8 mouse cellular contexts compared by ENCODE assay signal in the genomic region with DNA sequence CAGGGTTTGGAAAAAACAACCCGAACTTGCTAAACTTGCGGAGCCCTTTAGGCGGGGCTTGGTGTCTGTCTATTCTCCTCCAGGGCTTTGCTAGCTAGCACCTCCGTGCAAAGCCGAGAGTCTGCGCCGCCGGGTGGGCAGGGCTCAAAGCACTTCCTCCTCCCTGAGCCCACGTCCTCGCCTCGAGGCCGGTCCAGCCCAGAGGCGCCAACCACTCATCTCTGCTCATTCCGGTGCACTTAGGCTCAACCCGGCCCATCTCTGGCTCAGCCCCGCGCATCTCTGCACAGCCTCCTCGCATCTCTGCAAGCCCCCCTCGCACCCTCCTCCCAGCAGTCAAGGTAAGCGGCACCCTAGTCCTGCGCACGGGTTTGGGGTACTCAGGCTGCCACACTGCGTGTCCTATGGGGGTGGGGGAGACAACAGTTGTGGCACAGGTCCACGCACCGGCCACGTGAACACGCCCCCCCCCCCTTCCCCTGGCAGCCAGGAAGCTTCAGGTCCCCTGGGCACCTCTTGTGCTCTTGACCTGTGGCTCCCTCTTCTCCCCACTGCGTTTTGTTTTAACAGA. TPM values are rescaled to one million over a fixed set of nuclear protein-coding genes. Genes with fewer than 3 reads are reported as not detected.
A peak's percentile ranks its signal among the peaks of the same experiment; 100 is the strongest.
DNase-seq lines count a peak whose midpoint lies in the region; ATAC-seq and TF ChIP-seq lines count a peak whose summit lies in the region.

No protein-coding gene starts in this region.

- peak overlapping the region; percentile 97 for H3K4me2 ChIP-seq in hindbrain, embryonic 16.5 days (ENCODE audit: low read length)

- intact Hi-C loops in gastrocnemius, adult 2 months (cut with DNase I), result loop anchor here (5.0 kb wide), 1 partner anchor 38 kb away; no protein-coding TSS in a partner anchor
- intact Hi-C loops in left cerebral cortex, adult 2 months (cut with DNase I), result no loop called here

- H3K27me3 ChIP-seq in hindbrain, embryonic 16.5 days (replicated peaks; ENCODE audit: control insufficient read depth, insufficient read depth, low read length), result 0 out of 2 replicates have a peak, but pooled peaks cover 2% of the 10 kb centered on the region

- ATAC-seq in hindbrain, embryonic 16.5 days, result peak; percentile 89

- no peaks in the 10 kb centered on the region for H3K9me3 ChIP-seq in ES-E14 (ENCODE audit: control insufficient read depth, insufficient read depth, low read depth, low read length)
- no peaks in the 10 kb centered on the region for H3K9me3 ChIP-seq in hindbrain, embryonic 16.5 days (ENCODE audit: control insufficient read depth, low read length)

- in situ Hi-C loops in ES-E14 (cut with MboI; ENCODE audit: low sequenced_read_pairs in 2 of 2, unreplicated experiment in 2 of 2), result no loop called here

- H3K9ac ChIP-seq in ES-E14 (ENCODE audit: insufficient read depth, low read depth, low read length, poor library complexity, severe bottlenecking), result peak overlapping the region; percentile 26; the same call in 1 of the 2 replicates
- H3K9ac ChIP-seq in hindbrain, embryonic 16.5 days (ENCODE audit: low read depth, low read length), result peak overlapping the region; percentile 70

- no peak for TF ChIP-seq CTCF in gastrocnemius, adult 2 months (IDR thresholded peaks at IDR 0.05)
- no peak for TF ChIP-seq CTCF in left cerebral cortex, adult 2 months (IDR thresholded peaks at IDR 0.05)

- peak; percentile 26 for DNase-seq in ES-E14 (ENCODE audit: low read depth, low spot score)
- peak; percentile 67 for DNase-seq in c-Kit-positive CD71-negative TER-119-negative erythroid progenitor cells, embryonic 14.5 days (ENCODE audit: low read depth)
- peak; percentile 90 for DNase-seq in gastrocnemius, adult 2 months
- DNase-seq in left cerebral cortex, adult 2 months (ENCODE audit: extremely low spot score in 1 of 2, low spot score in 2 of 2), result peak; percentile 54 to 58
- DNase-seq in lung, postnatal 4 days, result peak; percentile 82 to 86
- DNase-seq in retina, postnatal 1 day, result peak; percentile 53
- DNase-seq in urinary bladder, adult 2 months (ENCODE audit: low spot score), result peak; percentile 29

- WGBS in hindbrain, embryonic 16.5 days, result 2% methylated on average over 27 of the region's 28 CpGs

- peaks cover 1 to 3% of the 10 kb centered on the region in 2 experiments; a peak in 1 of 4 replicates for H3K4me1 ChIP-seq in ES-E14 (ENCODE audit: control insufficient read depth in 2 of 2, insufficient read depth in 2 of 2, low read length in 2 of 2, poor library complexity in 1 of 2)
- peaks cover 6% of the 10 kb centered on the region for H3K4me1 ChIP-seq in hindbrain, embryonic 16.5 days (ENCODE audit: control insufficient read depth, insufficient read depth, low read depth, low read length)

- H3K36me3 ChIP-seq in ES-E14 (ENCODE audit: control insufficient read depth, insufficient read depth, low read length, poor library complexity, severe bottlenecking), result no peaks in the 10 kb centered on the region
- H3K36me3 ChIP-seq in hindbrain, embryonic 16.5 days (ENCODE audit: control insufficient read depth, insufficient read depth, low read length), result no peaks in the 10 kb centered on the region

- H3K27ac ChIP-seq in ES-E14 (ENCODE audit: insufficient read depth, low read depth, low read length, poor library complexity, severe bottlenecking), result no peak overlapping the region
- peak overlapping the region; percentile 82 for H3K27ac ChIP-seq in gastrocnemius, adult 2 months
- H3K27ac ChIP-seq in hindbrain, embryonic 16.5 days (ENCODE audit: low read depth, low read length), result no peak overlapping the region
- H3K27ac ChIP-seq in left cerebral cortex, adult 2 months, result peak overlapping the region; percentile 46; the same call in 1 of the 2 replicates

- H3K4me3 ChIP-seq in ES-E14 (ENCODE audit: insufficient read depth in 1 of 2, low read depth in 1 of 2, low read length in 2 of 2, poor library complexity in 1 of 2, severe bottlenecking in 1 of 2), result peak overlapping the region; percentile 43 to 59
- H3K4me3 ChIP-seq in gastrocnemius, adult 2 months, result peak overlapping the region; percentile 72
- H3K4me3 ChIP-seq in hindbrain, embryonic 16.5 days (ENCODE audit: low read length), result peak overlapping the region; percentile 51
- H3K4me3 ChIP-seq in left cerebral cortex, adult 2 months, result peak overlapping the region; percentile 47

TF ChIP-seq in ES-E14, 5 proteins besides CTCF, POLR2A, EP300 and RAD21:
- TF ChIP-seq MAFK (IDR thresholded peaks at IDR 0.05; ENCODE audit: insufficient read depth, low read depth, low read length), result no peak
- no peak for TF ChIP-seq HCFC1 (IDR thresholded peaks at IDR 0.05; ENCODE audit: borderline replicate concordance, insufficient read depth, low read length)
- TF ChIP-seq CHD2 (IDR thresholded peaks at IDR 0.05; ENCODE audit: low read depth, low read length), result no peak
- TF ChIP-seq ZC3H11A (IDR thresholded peaks at IDR 0.05; ENCODE audit: borderline replicate concordance, low read depth, low read length), result no peak
- no peak for TF ChIP-seq ZNF384 (IDR thresholded peaks at IDR 0.05; ENCODE audit: low read depth, low read length)

RNA-seq across cellular contexts. Expression of gene Apbb1ip, which starts 0.4 kb away (rescaled TPM):
- 0.11 and 0.18 TPM in 2 replicates for total RNA-seq in ES-E14 (2012; rRNA removed)
- total RNA-seq in gastrocnemius, adult 2 months (2021), result 1 to 10 TPM; 2.3 to 2.4 TPM
- polyA plus RNA-seq in hindbrain, embryonic 16.5 days (2015; fragmentation: Nextera tagmentation; extraction: Ambion mirVana), result 0.86 and 2.1 TPM in 2 replicates
- total RNA-seq in left cerebral cortex, adult 2 months (2021), result 1 to 10 TPM; 5.0 to 6.1 TPM
- 3.6 and 6.5 TPM in 2 replicates for polyA plus RNA-seq in urinary bladder, adult 2 months (2012; rRNA removed)

Comparison
In these comparisons a context has a peak if more than half of its experiments do, and no peak if none do; other contexts are left out.
1. DNase-seq: peak in every context shown above with its lines; median percentile 90 in gastrocnemius, adult 2 months; 84 in lung, postnatal 4 days; 67 in c-Kit-positive CD71-negative TER-119-negative erythroid progenitor cells, embryonic 14.5 days; 56 in left cerebral cortex, adult 2 months; 53 in retina, postnatal 1 day; 29 in urinary bladder, adult 2 months; 26 in ES-E14.
2. H3K27ac ChIP-seq: peak in gastrocnemius, adult 2 months (single experiment) and left cerebral cortex, adult 2 months (single experiment); none in ES-E14 (single experiment) and hindbrain, embryonic 16.5 days (single experiment).
3. Peak in every context shown above with its lines, with median percentiles within 50 percentile points of each other: H3K4me3 ChIP-seq.